Mouse (Mus musculus): ENCODE data around the gene Mroh8. TPM values are rescaled to one million over a fixed set of nuclear protein-coding genes. Genes with fewer than 3 reads are reported as not detected.
"Not testable (repeated sequence)": the region's sequence is repeated elsewhere in the genome, so short reads cannot be mapped to it uniquely, and the experiment has no call there.

The Mroh8 gene
- total RNA-seq, 2 experiments from 2014 or later, result 1.1 to 1.4 TPM

DNA sequence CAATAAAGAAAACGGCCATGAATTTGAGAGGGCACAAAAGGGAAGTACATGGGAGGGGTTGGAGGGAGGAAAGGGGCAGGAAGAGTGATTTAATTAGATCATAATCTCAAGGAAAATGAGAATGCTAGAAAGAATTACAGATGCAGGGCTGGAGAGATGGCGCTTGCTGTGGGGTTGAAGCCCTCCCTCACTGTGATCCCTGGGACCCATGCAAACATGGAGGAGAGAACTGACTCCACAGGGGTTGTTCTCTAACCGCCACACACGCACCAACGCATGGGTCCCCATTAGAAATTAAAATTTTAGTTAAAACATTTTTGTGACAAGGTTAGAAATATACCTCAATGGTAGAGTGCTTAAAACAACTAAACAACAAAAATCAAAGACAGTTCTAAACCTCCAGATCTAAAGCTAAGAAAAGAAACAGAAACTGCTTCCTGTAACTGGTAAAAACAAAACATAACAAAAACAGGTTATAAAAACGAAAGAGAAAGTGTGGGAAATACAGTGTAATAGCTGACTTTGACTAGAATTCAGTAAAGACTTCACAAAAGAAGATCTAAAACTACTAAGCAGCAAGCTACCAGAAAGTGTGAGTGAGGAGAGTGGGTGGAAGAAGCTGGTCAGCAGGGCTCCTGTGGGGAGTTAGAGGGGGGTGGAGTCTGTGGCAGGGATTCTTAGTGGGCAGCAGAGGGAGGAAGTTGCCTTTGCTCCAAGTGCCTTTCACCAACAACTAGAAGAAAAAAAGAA is 78.1 kb downstream of the Mroh8 start:
- DNase-seq (ENCODE audit: low spot score in 2 of 2), result no peak

DNA sequence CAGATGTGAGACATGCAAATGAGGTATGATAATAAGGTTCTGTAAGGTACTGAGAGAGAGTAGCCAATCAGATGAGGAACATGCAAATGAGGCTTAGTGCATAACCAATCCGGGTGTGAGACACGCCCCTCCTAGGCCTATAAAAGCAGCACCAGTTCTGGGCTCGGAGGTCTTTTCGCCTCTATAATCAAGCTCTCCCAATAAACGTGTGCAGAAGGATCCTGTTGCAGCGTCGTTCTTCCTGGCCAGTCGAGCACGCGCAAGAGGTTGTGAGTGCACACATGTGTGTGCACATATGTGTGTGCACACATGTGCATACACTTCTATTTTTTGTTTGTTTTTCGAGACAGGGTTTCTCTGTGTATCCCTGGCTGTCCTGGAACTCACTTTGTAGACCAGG is 80.9 kb downstream of the Mroh8 start:
- DNase-seq (ENCODE audit: low spot score in 2 of 2), result not testable (repeated sequence)

GRCm38 (mm10) chr2:157190651-157191050 is 88.7 kb downstream of the Mroh8 start:
- DNase-seq (ENCODE audit: low spot score in 2 of 2), result no peak

GRCm38 (mm10) chr2:157187223-157187622 is 92.1 kb downstream of the Mroh8 start:
- no peak for DNase-seq (ENCODE audit: low spot score in 2 of 2)

DNA sequence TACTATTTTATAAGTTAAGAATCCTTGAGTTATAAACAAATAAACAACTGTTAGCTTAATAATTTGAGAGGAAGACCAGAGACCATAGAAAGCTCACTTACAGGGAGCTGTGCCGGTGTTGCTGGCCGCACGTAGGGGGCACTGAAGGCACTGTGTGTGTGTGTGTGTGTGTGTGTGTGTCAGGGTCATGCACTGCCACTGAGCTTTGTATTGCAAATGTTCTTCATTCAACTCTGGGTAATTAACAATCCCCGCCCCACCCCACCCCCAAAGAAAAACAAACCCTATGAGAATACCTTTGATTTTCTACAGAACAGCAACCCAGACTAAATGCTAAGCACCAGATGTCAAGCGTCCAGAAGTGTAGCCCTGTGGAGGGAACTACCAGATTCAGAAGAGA is 92.8 kb downstream of the Mroh8 start:
- DNase-seq (ENCODE audit: low spot score in 2 of 2), result no peak

- no peak for DNase-seq (ENCODE audit: low spot score in 2 of 2)
These were observed 94.2 kb downstream of the Mroh8 start for GRCm38 (mm10) chr2:157185022-157185660.

DNA sequence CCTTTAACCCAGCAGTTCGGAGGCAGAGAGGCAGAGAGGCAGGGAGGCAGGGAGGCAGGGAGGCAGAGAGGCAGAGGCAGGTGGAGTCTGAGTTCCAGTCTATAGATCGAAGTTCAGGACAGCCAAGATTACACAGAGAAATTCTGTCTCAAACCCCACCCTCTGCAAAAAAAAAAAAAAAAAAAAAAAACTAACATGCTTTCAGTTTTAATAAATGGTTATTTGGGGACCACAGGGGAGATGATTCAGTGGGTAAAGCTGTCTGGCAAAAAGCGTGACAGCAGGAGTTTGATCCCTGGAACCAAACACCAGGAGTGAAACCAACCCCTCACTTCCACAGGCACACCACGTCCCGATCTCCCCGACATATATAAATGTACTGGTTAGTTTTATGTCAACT is 101.2 kb downstream of the Mroh8 start:
- no peak for DNase-seq (ENCODE audit: low spot score in 2 of 2)

DNA sequence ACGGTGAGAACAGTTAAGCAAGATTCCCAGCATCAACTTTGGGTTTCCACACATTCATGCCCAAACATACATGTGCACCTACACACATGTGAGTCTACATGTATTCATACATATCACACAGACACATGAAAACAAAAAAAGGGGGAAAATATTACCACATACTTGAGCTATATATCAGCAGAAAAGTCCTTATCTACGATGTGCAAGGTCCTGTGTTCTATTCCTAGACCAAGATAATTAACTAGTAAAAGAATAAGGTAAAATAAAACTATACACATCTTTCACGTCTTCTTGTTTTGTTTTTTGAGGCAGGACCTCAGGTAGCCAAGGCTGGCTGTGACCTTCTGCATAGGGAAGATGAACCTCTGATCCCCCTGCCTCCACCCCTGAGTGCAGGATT is 103.1 kb downstream of the Mroh8 start:
- no peak for DNase-seq (ENCODE audit: low spot score in 2 of 2)

- DNase-seq (ENCODE audit: low spot score in 2 of 2), result no peak
These were observed 104.9 kb downstream of the Mroh8 start for GRCm38 (mm10) chr2:157174416-157174815.

DNA sequence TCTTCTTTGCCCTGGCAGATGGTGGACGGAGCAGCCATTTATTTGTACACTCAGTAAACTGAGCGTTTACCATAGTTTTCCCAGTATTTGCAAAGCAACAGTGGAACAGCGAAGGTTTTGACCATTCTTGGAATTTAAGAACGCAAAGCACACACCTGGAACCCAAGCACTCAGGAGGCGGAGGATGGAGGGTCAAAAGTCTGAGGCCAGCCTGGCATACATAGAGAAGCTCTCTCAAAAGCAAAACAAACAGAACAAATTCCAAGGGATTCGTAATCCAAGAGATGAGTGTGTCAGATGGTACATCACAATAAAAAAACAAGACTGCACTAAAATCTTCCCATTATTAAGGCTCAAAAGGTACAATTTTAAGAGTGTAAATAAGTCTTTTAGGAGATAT is 105.8 kb downstream of the Mroh8 start:
- no peak for DNase-seq (ENCODE audit: low spot score in 2 of 2)

DNA sequence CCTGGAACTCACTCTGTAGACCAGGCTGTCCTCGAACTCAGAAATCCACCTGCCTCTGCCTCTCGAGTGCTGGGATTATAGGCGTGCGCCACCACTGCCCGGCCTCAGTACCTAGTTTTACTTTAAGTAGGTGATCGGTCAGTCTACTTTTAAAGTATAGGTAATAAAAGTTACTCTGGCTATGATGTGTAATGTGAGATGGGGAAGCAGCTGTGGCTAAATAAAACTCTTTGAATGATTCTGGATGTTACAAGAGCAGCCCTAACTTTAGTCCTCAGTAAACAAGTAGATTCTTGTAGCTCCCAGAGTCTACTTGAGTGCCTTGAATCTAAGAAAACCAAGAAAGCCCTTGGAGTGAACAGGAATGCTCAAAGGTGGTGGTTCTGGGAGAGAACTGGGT is 106.4 kb downstream of the Mroh8 start:
- no peak for DNase-seq (ENCODE audit: low spot score in 2 of 2)

DNA sequence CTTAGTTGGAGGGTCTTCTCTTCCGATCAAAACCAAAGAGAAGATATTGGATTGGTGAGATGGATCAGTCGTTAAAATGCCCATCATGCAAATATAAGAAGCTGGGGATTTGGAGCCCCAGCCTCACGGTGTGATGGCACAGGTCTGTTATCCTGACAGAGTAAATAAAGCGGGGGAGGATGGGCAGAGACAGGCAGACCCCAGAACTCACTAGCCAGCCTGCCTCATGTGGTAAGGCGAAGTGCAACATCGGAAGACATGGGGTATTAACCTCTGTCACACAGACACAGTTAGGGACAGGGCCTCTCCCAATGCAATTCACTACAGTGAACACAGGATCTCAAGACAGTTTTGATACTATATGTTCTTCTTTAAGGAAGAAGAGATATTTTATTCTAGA is 108.7 kb downstream of the Mroh8 start:
- no peak for DNase-seq (ENCODE audit: low spot score in 2 of 2)

DNA sequence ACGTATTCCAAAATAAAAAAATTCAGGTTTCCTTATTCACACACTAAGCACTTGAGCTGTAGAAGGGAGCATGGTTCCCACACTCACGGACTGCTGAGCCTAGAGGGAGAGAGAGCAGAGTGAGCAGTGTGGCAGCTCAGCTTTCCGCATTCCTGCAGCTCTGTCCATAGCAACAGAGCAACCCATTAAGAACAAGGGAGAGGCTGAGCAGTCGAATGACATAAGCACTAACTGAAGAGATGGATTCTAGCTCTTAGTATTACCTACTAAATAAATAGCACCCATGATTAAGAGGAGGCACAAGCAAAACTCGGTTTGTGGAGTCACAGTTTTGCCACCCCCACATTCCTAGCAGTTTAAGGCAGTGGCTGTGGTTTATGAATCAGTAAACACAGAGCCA is 109.2 kb downstream of the Mroh8 start:
- peak in 1 of 2 experiments; percentile 16 for DNase-seq (ENCODE audit: low spot score in 2 of 2)

DNA sequence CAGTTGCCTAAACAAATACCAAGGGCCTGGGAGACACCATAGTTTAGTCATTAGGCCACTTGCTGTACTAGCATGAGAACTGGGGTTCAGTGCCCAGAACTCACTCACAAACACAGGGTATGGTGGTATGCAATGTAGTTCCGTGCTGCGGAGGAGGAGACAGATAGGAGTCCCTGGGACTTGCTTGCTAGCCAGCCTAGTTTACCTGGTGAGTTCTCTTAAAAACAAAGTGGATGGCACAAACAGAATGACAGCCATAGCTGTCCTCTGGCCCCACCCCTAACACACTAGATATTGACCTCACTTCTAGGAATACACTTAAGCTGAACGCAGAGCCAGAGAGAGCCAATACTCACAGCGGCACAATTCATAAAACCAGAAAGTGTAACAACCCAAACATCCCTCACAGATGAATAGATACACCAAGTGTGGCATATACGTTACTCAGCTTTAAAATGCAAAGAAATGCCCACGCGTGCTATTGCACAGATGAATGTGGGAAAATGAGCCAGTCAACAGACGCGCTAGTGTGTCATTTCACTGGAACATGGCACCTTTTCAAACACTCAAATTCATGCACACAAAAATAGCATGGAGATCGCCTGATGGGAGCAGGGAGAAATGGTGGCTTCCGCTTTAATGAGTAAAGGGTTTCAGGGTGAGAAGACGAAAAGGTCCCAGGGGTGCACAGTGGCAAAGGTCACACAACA is 112.8 kb downstream of the Mroh8 start:
- peak; percentile 11 to 40 for DNase-seq (ENCODE audit: low spot score in 2 of 2)

DNA sequence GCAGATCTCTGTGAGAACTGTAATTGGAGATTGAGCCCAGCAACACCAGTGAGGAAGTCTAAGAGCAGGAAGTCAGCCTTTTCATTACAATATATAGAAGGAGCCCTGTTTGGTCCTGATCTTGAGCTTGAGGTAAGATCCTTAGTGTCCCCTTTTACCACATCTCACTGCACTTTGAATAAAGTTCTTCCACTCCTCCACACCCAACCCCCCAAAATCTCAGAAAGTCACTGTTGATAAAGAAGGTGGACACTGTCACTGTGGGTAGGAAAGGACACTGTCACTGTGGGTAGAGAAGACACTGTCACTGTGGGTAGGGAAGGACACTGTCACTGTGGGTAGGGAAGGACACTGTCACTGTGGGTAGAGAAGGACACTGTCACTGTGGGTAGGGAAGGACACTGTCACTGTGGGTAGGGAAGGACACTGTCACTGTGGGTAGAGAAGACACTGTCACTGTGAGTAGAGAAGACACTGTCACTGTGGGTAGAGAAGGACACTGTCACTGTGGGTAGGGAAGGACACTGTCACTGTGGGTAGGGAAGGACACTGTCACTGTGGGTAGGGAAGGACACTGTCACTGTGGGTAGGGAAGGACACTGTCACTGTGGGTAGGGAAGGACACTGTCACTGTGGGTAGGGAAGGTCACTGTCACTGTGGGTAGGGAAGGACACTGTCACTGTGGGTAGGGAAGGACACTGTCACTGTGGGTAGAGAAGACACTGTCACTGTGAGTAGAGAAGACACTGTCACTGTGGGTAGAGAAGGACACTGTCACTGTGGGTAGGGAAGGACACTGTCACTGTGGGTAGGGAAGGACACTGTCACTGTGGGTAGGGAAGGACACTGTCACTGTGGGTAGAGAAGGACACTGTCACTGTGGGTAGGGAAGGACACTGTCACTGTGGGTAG is 113.8 kb downstream of the Mroh8 start:
- not testable (repeated sequence) for DNase-seq (ENCODE audit: low spot score in 2 of 2)

GRCm38 (mm10) chr2:157164101-157164500 is 115.2 kb downstream of the Mroh8 start:
- DNase-seq (ENCODE audit: low spot score in 2 of 2), result no peak

Other genes starting within 250 kb of the Mroh8 start
- 10 to 100 TPM; 32.4 to 34.1 TPM for gene Soga1, start 200.3 kb downstream of the Mroh8 start, total RNA-seq (2021)
- gene Tldc2, start 192.5 kb downstream of the Mroh8 start, total RNA-seq (2021), result not detected
- 10 to 100 TPM; 11.9 to 12.1 TPM for gene Samhd1, start 144.3 kb downstream of the Mroh8 start, total RNA-seq (2021)
- 1 to 10 TPM; 1.1 to 1.9 TPM for gene Rbl1, start 75.0 kb downstream of the Mroh8 start, total RNA-seq (2021)
- gene Rpn2, start 532 bp downstream of the Mroh8 start, total RNA-seq (2021), result 100 to 1,000 TPM; 137 to 145 TPM
- not detected for gene Ghrh, start 68.0 kb upstream of the Mroh8 start, total RNA-seq (2021)
- 10 to 100 TPM; 55.5 to 57.0 TPM for gene Manbal, start 88.0 kb upstream of the Mroh8 start, total RNA-seq (2021)
- 100 to 1,000 TPM; 156 to 157 TPM for gene Src, start 138.9 kb upstream of the Mroh8 start, total RNA-seq (2021)

All from layer of hippocampus, adult 18-20 months (tissue).